Mouse (Mus musculus) hindbrain, embryonic 13.5 days (tissue): ENCODE measurements around the gene Vim. TPM values are rescaled to one million over a fixed set of nuclear protein-coding genes. Genes with fewer than 3 reads are reported as not detected.
A peak's percentile ranks its signal among the peaks of the same experiment; 100 is the strongest.

Experiments
- ATAC-seq: fragments of 200-750 bp; cut with Nextera tagmentation; 2 replicates; pipeline ENCODE4 v1.8.0; 2017; ENCODE audit warnings: moderate TSS enrichment; ENCODE audit not compliant: low FRiP score
- H3K27ac ChIP-seq: fragments of 300-500 bp; sonication (generic); 2 replicates; pipeline ENCODE4 v1.5.1; 2015; ENCODE audit warnings: inconsistent platforms, mild to moderate bottlenecking, moderate library complexity
- H3K27me3 ChIP-seq: fragments of 300-500 bp; sonication (generic); 2 replicates; pipeline ENCODE4 v1.6.1; 2015; ENCODE audit warnings: mild to moderate bottlenecking, inconsistent platforms
- H3K36me3 ChIP-seq: fragments of 300-500 bp; sonication (generic); 2 replicates; pipeline ENCODE4 v1.6.1; 2015; ENCODE audit warnings: mild to moderate bottlenecking, inconsistent platforms
- H3K4me1 ChIP-seq: fragments of 300-500 bp; sonication (generic); replicated peaks from 2 replicates; pipeline ENCODE4 v1.6.1; 2015; ENCODE audit warnings: inconsistent platforms
- H3K4me2 ChIP-seq: fragments of 300-500 bp; sonication (generic); 2 replicates; pipeline ENCODE4 v1.6.1; 2015; ENCODE audit warnings: inconsistent platforms, mild to moderate bottlenecking, moderate library complexity
- H3K4me3 ChIP-seq: fragments of 300-500 bp; sonication (generic); 2 replicates; pipeline ENCODE4 v1.5.1; 2015; ENCODE audit warnings: mild to moderate bottlenecking, inconsistent platforms
- H3K9ac ChIP-seq: fragments of 300-500 bp; sonication (generic); 2 replicates; pipeline ENCODE4 v1.6.1; 2015; ENCODE audit warnings: mild to moderate bottlenecking, inconsistent platforms
- H3K9me3 ChIP-seq: fragments of 300-500 bp; sonication (generic); 2 replicates; pipeline ENCODE4 v1.6.1; 2016; ENCODE audit warnings: inconsistent platforms
- WGBS: fragments of 180-500 bp; shearing (Covaris S2); methylation state at CpG from one replicate; pipeline ENCODE4 v1.1.7; 2015; 5-methylcytosine and 5-hydroxymethylcytosine counted together
- polyA plus RNA-seq: library from polyadenylated mRNA; unstranded; fragments of >200 nt; fragmentation: Nextera tagmentation; extraction: Ambion mirVana; gene quantifications from 2 replicates; pipeline ENCODE4 v1.2.1, GENCODE M21; 2015

The Vim gene
- 727 and 758 TPM in 2 replicates for polyA plus RNA-seq

DNA sequence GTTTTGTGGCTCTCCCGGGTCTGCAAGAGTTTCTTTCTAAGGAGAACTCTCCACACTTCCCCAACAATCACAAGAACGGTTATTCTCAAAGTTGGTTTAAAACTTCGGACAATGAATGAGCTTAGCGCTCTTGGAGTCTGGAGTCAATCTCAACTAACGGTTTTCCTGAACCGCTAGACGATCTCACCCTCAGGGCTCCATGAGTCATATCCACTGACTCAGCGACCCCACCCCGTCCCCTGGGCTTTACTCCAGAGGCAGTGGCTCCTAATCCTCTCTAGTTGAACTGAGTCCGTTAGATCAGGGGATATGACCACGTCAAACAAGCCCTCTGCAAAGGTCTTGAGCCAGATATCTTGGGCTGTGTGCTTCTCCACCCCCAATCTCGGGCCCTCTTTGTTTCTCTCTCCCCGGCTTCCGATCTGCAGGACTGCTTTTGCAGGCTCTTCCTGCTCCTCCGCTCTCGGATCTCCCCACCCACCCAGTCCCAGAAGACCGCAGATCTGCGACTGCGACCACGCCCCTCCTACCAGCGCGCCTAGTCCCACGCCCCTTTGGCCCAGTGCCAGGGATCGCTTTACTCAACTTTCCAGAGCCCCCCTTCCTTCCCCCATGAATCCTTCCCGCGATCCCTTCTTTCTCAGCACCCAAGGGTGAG, at the start of gene Vim:
Gene Vim (plus strand): TSS at position 520 of the 658 bp plus-strand sequence.
- Histone ChIP-seq H3K9ac (peak within 1 kb of the TSS; percentile 87), H3K27ac (peak within 1 kb of the TSS; percentile 94), H3K27me3 (no peaks in the 10 kb centered on the region), H3K4me3 (peak within 1 kb of the TSS; percentile 62), H3K9me3 (no peaks in the 10 kb centered on the region), H3K4me1 (peaks cover 45% of the 10 kb centered on the region), H3K4me2 (peak within 1 kb of the TSS; percentile 75), H3K36me3 (peaks cover 6% of the 10 kb centered on the region)
- peak; percentile 91 for ATAC-seq
- WGBS, result 0% methylated on average over 26 of the region's 26 CpGs

- ATAC-seq, result no peak
- WGBS, result 90% methylated on average over 2 of the region's 2 CpGs
Observed at GRCm38 (mm10) chr2:13526205-13526604, 47.5 kb upstream of the Vim start.

GRCm38 (mm10) chr2:13527125-13527524, 46.6 kb upstream of the Vim start:
- no peak overlapping the region for H3K27ac ChIP-seq
- peaks cover 9% of the 10 kb centered on the region; the same call in 1 of the 2 replicates for H3K4me1 ChIP-seq
- peaks cover 5% of the 10 kb centered on the region; the same call in 1 of the 2 replicates for H3K27me3 ChIP-seq
- no peak overlapping the region for H3K4me2 ChIP-seq
- H3K4me3 ChIP-seq, result no peak overlapping the region
- H3K9me3 ChIP-seq, result no peaks in the 10 kb centered on the region
- H3K9ac ChIP-seq, result no peak overlapping the region
- 32% methylated on average over 2 of the region's 2 CpGs for WGBS
- no peaks in the 10 kb centered on the region for H3K36me3 ChIP-seq
- ATAC-seq, result peak; percentile 84

More at GRCm38 (mm10) chr2:13526205-13526604, 47.5 kb upstream of the Vim start:
- Histone ChIP-seq H3K4me3 (no peak overlapping the region), H3K27me3 (peaks cover 5% of the 10 kb centered on the region; the same call in 1 of the 2 replicates), H3K4me1 (peaks cover 9% of the 10 kb centered on the region; the same call in 1 of the 2 replicates), H3K36me3 (no peaks in the 10 kb centered on the region), H3K27ac (no peak overlapping the region), H3K9ac (no peak overlapping the region), H3K9me3 (no peaks in the 10 kb centered on the region), H3K4me2 (no peak overlapping the region)

DNA sequence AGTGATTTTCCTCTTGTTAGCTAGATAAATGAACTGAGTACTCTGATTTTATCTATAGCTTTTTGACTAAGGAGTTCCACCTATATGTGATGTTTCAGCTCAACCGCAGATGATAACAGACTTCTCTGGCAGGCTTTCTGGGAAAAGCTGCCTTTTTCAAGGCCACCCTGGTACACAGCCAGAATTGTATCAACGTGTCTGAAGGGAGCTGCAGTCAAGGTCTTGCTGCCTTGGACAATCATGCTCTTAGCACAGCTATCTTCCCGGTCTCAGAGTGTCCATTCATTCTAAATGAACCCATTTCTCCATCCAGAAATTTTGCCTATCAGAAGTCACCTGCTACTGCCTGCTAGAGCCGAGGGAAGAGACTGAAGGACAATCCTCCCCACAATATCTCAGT, 46.2 kb upstream of the Vim start:
- Histone ChIP-seq H3K9ac (no peak overlapping the region), H3K27ac (no peak overlapping the region), H3K9me3 (no peaks in the 10 kb centered on the region), H3K36me3 (no peaks in the 10 kb centered on the region), H3K4me2 (no peak overlapping the region), H3K27me3 (peaks cover 5% of the 10 kb centered on the region; the same call in 1 of the 2 replicates), H3K4me1 (peaks cover 9% of the 10 kb centered on the region; the same call in 1 of the 2 replicates), H3K4me3 (no peak overlapping the region)
- 0 out of 2 replicates have a peak, but pooled peaks have one; percentile 36 for ATAC-seq
- WGBS, result 65% methylated on average over 4 of the region's 4 CpGs

DNA sequence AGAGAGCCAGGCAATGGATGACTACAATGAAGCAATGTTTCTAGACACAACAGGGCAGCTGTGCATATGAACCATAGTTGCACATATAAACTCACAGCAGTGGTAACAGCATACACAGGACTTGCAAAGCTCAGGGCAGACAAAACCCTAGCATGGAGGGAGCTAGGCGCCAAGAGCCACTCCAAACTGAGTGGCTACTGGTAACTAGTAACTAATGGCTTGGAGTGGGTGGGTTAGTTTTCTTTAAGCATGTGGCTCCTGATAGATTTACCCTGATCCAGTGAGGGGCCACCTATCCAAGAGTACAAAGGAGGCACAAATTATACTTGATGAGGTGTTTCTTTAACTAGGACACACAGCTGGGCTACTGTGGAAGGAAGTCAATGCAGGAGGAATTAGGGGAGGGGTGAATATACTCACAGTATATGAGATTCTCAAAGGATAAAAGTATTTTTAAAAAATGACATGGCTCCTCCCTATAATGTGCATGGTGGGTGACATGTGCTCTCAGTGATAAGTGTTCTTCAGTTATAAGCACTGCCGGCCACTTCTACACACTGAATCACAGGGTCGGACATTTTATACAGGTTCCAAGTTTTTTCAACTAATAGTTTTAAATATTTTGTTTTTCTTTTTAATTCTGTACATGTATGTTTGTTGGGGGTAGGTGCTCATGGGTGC, 44.3 kb upstream of the Vim start:
- H3K9ac ChIP-seq, result no peak overlapping the region
- 95% methylated on average over 3 of the region's 3 CpGs for WGBS
- no peak for ATAC-seq
- no peaks in the 10 kb centered on the region for H3K36me3 ChIP-seq
- H3K27ac ChIP-seq, result no peak overlapping the region
- no peak overlapping the region for H3K4me3 ChIP-seq
- peaks cover 9% of the 10 kb centered on the region; the same call in 1 of the 2 replicates for H3K4me1 ChIP-seq
- no peaks in the 10 kb centered on the region for H3K9me3 ChIP-seq
- no peak overlapping the region for H3K4me2 ChIP-seq
- H3K27me3 ChIP-seq, result peaks cover 5% of the 10 kb centered on the region; the same call in 1 of the 2 replicates

DNA sequence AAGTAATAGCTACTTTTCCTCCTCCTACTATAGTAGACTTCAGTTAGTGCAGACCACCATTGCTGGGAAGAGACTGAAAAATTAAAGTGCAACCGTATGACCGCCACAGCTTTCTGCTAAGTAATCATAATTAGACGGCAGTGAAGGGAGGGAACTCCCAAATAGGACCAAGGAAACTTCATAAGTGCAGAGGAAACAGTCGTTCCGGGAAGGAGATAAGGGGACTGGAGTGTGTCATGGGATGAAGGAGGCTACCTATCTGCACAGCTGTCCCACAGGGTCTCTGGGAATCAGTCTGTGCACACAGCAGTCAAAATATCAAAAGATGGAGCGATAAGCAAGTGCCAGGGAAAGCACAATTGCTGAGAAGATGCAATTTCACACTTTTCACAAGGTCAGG, 43.1 kb upstream of the Vim start:
- H3K9me3 ChIP-seq, result no peaks in the 10 kb centered on the region
- H3K27me3 ChIP-seq, result peaks cover 5% of the 10 kb centered on the region; the same call in 1 of the 2 replicates
- H3K4me3 ChIP-seq, result no peak overlapping the region
- H3K27ac ChIP-seq, result no peak overlapping the region
- no peak for ATAC-seq
- 92% methylated on average over 6 of the region's 6 CpGs for WGBS
- peaks cover 9% of the 10 kb centered on the region; the same call in 1 of the 2 replicates for H3K4me1 ChIP-seq
- no peak overlapping the region for H3K4me2 ChIP-seq
- H3K36me3 ChIP-seq, result no peaks in the 10 kb centered on the region
- H3K9ac ChIP-seq, result no peak overlapping the region

DNA sequence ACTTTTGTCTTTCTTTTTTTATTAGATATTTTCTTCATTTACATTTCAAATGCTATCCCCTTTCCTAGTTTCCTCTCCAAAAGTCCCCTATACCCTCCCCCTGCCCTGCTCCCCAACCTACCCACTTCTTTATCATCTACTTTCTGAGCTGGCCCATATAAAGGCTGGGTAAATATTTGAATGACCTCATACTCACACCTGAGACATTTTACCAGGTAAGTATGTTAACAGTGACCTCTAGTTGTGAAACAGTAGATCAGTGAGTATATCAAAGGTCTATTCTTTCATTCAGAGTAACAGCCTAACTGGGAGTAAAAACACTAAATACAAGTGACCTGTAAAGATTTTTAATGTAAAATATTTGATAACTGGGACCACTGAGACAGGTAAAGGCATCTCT, 37.0 kb upstream of the Vim start:
- no peak overlapping the region for H3K4me2 ChIP-seq
- no peak overlapping the region for H3K27ac ChIP-seq
- no peaks in the 10 kb centered on the region for H3K4me1 ChIP-seq
- no peak for ATAC-seq
- H3K27me3 ChIP-seq, result no peaks in the 10 kb centered on the region
- no peaks in the 10 kb centered on the region for H3K36me3 ChIP-seq
- no peaks in the 10 kb centered on the region for H3K9me3 ChIP-seq
- H3K4me3 ChIP-seq, result no peak overlapping the region
- no peak overlapping the region for H3K9ac ChIP-seq

- Histone ChIP-seq H3K4me3 (no peak overlapping the region), H3K9ac (no peak overlapping the region), H3K27ac (no peak overlapping the region), H3K4me1 (no peaks in the 10 kb centered on the region), H3K27me3 (no peaks in the 10 kb centered on the region), H3K9me3 (no peaks in the 10 kb centered on the region), H3K4me2 (no peak overlapping the region), H3K36me3 (no peaks in the 10 kb centered on the region)
- ATAC-seq, result no peak
- WGBS, result 15% methylated on average over 2 of the region's 2 CpGs
Observed at GRCm38 (mm10) chr2:13537733-13538132, 36.0 kb upstream of the Vim start.

DNA sequence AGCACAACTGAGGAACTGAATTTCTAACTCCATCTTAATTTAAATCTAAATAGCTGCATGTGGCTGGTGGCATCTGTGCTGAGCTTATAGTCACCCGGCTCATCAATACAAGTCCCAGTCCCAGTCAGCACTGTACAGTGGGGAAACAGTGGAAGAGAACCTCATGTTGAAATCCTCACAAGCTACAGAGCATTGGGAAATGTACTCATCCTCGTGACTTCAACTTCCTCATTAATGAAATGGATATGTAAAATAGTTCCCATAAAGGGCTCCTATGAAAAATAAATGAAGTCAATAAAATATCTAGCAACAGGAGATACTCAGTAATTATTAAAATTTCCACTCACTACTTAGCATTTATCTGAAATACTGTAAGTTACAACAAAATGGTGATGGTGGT, 35.5 kb upstream of the Vim start:
- Histone ChIP-seq H3K9me3 (no peaks in the 10 kb centered on the region), H3K4me2 (no peak overlapping the region), H3K27me3 (no peaks in the 10 kb centered on the region), H3K4me1 (no peaks in the 10 kb centered on the region), H3K4me3 (no peak overlapping the region), H3K9ac (no peak overlapping the region), H3K27ac (no peak overlapping the region), H3K36me3 (no peaks in the 10 kb centered on the region)
- WGBS, result 76% methylated on average over 2 of the region's 2 CpGs
- ATAC-seq, result no peak

- Histone ChIP-seq H3K36me3 (no peaks in the 10 kb centered on the region), H3K9me3 (no peaks in the 10 kb centered on the region), H3K27ac (no peak overlapping the region), H3K4me2 (no peak overlapping the region), H3K27me3 (no peaks in the 10 kb centered on the region), H3K4me1 (peaks cover 3% of the 10 kb centered on the region), H3K4me3 (no peak overlapping the region), H3K9ac (no peak overlapping the region)
- WGBS, result 80% methylated on average over 6 of the region's 6 CpGs
- ATAC-seq, result no peak
Observed at GRCm38 (mm10) chr2:13538704-13539377, 34.9 kb upstream of the Vim start.

DNA sequence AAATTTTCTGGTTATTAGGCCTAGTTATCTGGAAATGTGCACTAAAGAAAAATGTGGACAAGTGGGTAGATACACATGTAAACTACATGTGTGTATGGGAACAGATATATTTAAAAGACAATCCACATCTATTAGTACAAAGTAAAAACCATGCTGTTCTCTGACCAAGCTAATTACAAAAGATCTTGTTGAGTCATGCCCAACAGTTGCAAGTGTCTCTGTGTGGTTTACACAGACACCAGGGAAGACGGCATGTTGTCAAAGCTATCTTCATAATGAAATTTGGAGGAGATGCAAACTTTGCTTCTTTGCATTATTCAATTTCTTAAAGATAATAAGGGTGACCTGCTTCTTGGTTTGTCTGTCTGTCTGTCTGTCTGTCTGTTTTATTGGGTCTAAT, 33.9 kb upstream of the Vim start:
- WGBS, result 98% methylated on average over 1 of the region's 1 CpGs
- Histone ChIP-seq H3K27ac (no peak overlapping the region), H3K4me1 (peaks cover 8% of the 10 kb centered on the region), H3K36me3 (no peaks in the 10 kb centered on the region), H3K9me3 (no peaks in the 10 kb centered on the region), H3K9ac (no peak overlapping the region), H3K4me2 (no peak overlapping the region), H3K4me3 (no peak overlapping the region), H3K27me3 (no peaks in the 10 kb centered on the region)
- ATAC-seq, result no peak

DNA sequence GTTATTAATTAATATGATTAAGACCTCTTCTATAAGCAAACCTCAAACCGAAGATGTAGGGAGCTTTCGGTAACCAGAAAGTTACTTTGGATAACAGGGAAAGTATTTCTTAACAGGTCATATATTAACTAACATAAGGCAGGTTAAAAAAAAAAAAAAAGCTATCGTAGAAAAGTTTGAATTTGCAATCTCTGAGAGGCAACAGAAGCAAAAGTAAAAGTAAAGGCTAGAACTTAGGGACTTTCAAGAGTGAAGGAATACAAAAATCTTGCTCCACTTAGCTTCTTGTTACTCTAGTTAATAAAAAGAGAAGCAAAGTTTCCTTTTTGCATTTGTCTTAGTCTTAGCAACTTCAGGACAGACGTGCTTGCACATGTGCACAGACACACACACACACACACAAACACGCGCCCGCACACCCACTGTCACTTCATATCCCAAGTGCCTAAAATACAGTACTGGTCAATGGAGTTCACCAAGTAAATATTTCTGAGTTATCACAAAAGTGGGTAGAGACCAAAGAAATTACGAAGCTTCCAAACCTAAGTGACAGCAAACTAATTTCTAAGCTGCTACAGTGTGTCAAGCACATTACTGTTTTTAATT, 30.1 kb upstream of the Vim start:
- no peaks in the 10 kb centered on the region for H3K9me3 ChIP-seq
- H3K27ac ChIP-seq, result peak overlapping the region; percentile 93
- H3K4me3 ChIP-seq, result peak overlapping the region; percentile 66
- H3K27me3 ChIP-seq, result no peaks in the 10 kb centered on the region
- peak overlapping the region; percentile 86 for H3K9ac ChIP-seq
- peak; percentile 21 for ATAC-seq
- H3K36me3 ChIP-seq, result no peaks in the 10 kb centered on the region
- 51% methylated on average over 8 of the region's 8 CpGs for WGBS
- H3K4me1 ChIP-seq, result peaks cover 11% of the 10 kb centered on the region
- H3K4me2 ChIP-seq, result peak overlapping the region; percentile 69
